Mouse (Mus musculus) left cerebral cortex, postnatal 4 days (tissue): Measurements from ENCODE around the gene Tshz2. TPM values are rescaled to one million over a fixed set of nuclear protein-coding genes. Genes with fewer than 3 reads are reported as not detected.

ENCODE experiments used
- DNase-seq: peaks from one replicate; pipeline ENCODE4 v3.0.0-alpha.2; 2022
- intact Hi-C: fragments of 180-260 bp; cut with DNase I; formaldehyde crosslinking; loops from one replicate; pipeline ENCODE4 v1.15.1; 2025
- total RNA-seq, 2 experiments: library from RNA; stranded (reverse); gene quantifications; 2 replicates each; pipeline ENCODE4 v1.2.3; 2021

Gene Tshz2
- total RNA-seq, 2 experiments from 2014 or later: 29.9 to 52.3 TPM

- no peak for DNase-seq
- intact Hi-C loops: no loop called here
Observed at GRCm38 (mm10) chr2:169995987-169996386, 363.2 kb downstream of the Tshz2 start.

DNA sequence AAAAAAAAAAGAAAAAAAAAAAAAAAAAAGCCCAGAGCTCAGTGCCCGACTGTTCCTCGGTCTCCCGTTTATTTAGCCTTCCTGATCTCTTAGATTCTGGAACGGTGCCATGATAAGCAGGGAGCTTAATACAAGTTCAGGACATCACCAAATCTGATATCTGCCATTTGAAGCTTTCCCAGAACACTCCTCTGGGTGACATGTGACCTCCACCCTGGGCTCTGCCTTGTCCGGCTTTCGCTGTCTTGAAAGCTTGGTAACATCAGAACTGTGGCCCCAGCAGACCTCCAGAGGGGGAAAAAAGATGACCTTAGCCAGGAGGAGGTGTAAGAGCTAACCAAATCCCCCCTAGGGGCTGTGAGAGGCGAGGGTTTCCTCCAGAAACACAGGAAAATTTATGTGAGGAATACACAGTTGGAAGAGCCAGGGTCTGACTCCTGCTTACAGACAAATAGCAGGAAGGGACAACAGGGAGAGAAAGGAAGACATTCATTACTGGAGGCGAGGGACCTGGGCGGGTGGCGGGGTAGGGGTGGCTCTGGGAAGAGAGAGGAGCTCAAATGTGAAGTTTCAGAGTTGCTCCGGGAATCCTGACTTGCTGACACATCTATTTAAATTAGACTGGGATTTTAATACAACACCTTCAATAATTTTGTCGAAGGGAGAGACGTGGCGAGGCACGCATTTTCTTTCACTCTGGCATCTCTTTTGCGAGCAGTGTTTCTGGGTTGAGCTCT is 363.9 kb downstream of the Tshz2 start:
- DNase-seq: no peak
- intact Hi-C loops: no loop called here

GRCm38 (mm10) chr2:169997276-169998049 is 364.6 kb downstream of the Tshz2 start:
- intact Hi-C loops: no loop called here
- DNase-seq: no peak

DNA sequence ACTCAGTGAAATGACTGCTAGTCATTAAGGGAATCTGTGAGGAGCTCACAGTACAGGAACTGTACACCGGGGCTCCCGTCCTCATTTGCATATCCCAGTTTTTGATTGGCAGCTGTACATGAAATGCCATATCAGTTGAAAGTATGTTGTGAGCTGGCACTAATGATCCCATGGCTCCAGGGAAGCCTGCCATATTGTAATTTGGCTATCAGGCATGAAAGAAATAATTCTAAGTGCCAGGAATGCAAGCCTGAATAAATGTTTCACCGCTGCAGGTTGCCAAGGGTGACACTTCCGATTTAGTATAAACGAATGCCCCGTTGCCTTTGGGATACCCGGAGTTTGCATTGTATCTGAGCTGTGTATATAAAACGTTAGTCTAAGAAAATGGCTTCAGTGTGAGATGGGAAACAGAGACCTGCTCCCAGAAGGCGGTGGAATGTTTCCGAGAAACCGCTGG is 366.1 kb downstream of the Tshz2 start:
- intact Hi-C loops: no loop called here
- DNase-seq: peak; percentile 41

DNA sequence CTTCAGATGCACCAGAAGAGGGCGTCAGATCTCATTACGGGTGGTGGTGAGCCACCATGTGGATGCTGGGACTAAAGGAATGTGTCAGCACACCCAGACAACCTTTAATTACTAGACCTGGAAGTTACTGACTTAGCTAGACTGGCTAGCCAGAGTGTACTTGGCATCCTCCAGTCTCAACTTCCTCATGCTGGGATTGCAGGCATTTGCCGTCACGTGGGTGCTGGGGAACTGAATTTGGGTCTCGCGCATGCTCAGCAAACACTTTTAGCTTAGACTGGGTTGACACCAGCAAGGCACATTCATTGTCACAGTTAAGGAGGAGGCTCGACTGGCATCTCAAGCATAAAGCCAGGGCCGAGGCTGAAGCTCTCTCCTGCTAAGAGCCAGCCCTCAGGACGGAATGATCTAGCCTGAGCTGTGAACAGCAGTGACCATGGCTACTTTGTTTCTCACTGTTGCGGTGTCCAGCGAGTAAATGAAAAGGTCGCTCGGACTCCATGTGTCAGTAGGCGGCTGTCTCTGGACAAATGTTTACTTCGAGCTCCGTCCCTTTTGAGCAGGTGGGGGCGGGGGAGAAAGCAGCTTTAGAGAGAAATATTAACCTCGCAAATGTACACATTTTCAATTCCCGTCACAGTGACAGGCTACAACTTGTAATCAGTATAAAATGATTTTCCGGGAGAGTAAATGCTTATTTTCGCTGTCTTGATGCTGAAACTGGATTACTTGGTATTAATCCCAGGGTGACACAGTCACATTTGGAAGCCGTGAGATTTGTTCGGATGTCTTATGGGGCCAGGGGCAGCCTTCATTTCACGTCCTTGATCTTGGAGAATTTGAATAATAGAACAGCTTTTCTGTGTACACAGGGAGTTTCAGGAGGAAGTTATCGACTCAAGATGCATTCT is 370.0 kb downstream of the Tshz2 start:
- peak; percentile 57 for DNase-seq
- intact Hi-C loops: no loop called here

DNA sequence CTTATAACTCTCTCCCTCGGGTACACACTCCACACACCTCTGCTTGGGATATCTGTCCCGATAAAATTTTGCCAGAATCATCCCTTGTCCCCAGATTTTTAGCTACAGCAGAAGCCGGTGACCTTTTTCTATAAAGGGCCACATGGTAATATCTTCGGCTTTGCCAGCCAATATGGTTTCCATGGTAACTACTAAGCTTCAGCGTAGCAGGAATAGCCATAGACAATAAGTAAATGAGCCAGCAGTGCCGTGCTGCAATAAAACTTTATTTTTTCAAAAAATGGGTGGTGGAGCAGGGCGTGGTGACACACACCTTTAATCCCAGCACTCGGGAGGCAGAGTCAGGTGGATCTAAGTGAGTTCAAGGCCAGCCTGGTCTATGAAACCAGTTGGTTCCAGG is 370.9 kb downstream of the Tshz2 start:
- no peak for DNase-seq
- intact Hi-C loops: no loop called here

DNA sequence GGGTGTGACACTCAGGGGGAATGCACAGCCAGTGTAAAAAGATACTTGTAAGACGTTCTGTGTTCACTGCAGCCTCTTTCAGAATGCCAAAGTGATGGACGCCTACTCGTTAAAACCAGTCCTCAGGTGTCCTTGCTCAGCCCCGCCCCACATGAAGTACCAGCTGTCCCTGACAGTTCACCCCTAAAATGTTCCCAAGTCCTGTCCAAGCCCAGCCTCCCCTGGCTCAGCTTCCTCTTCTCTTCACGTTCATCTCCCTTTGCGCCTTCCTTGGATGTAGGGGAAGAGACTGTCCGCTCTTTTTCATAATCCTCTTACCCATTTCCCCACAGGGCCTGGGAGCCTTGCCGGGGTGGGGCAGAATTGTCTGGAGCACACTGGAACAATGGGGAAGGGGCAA is 374.0 kb downstream of the Tshz2 start:
- intact Hi-C loops: no loop called here
- peak; percentile 43 for DNase-seq

DNA sequence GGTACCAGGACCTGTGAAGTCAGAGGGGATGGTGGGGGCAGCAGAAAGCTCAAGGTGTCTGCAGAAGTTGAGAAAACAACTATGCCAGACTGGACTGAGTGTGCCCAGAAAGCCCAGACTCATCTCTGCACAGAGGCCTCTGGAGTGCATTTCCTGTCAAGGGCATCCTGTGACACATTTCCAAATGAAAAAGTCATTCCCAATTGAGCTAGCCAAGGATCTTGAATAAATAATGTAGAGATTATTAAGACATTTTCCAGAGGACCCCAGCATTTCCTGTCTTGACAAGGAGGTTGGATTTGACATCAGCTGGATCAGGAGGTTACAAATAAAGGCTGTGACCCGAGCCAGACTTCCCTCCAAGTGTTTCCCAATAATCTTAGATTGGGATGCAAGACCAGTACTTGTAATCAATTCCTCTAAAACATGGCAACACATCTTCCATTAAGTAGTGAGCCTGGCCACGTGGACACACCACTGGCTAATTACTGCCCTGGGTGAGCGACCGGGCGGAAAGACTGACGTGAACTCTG is 374.7 kb downstream of the Tshz2 start:
- intact Hi-C loops: no loop called here
- no peak for DNase-seq

DNA sequence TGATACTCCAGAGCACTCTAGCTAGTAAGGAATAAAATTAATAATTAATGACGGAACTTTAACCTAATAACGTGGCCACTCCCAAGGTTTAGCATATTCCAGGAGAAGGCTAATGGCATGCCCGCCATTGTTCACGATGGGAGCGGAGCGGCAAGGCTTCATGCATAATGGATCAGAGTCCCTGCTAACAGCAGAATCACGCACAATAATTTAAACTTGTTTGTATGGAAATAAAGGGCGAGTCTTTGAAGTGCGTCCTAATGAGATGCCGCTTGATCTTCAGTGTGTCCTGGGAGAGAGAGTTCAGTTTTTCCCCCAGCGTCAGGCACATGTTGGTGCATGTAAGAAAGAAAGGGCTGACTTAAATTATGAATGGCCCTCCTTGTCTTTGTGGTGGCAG is 376.9 kb downstream of the Tshz2 start:
- intact Hi-C loops: no loop called here

DNA sequence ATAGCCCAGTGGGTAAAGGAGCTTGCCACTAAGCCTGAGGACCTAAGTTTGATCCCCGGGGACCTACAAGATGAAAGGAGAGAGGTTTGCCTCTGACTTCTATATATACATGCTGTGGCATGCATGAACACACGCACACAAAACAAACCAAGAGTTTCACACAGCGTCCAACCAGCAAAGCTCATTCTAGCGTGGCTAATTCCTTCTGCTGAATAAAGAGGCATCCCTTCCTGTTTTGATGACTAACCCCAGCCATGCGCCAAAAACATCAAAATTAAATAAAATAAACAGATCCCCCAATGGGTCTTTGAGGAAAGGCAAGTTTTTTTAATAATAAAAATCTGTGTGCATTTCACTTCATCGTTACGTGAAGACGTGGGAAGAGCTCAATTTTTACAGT is 379.0 kb downstream of the Tshz2 start:
- intact Hi-C loops: no loop called here
- no peak for DNase-seq

More for the DNA sequence above, 376.9 kb downstream of the Tshz2 start:
- no peak for DNase-seq

DNA sequence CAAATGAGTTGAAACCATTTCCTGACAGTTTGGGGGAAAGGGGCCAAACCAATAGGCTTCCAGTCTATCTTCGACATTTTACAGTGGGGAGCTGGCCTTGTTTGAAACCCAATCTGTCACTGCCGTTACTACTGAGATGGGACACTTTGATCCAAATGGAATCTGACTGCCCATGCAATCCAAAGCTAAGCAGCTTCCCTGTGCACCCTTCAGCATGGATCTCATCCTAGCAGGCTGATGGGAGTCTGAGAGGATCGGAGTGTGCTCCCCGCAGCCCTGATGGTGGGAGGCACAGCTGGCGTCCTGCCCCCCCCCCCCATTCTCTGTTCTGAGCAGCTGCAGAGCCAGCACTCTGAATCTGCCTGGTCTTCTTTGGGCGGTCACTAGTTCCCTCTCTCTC is 384.5 kb downstream of the Tshz2 start:
- intact Hi-C loops: no loop called here
- peak; percentile 67 for DNase-seq

DNA sequence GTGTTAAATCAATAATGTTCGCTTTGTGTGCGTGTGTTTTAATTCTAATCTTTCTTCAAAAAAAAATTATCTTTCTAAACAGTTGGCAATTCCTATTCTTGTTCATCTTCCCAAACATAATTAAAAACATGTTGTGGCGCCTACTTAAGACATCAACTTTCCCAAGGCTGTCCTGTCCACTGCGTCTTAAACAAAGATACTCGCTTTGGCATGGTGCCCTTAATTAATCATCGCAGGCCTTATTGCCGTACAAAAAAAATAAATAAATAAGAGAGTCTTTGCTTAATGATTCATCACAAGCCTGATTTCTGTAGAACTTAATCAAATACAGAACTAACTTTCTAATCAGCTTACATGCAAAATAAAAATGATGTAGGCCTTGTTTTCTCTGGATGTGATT is 385.1 kb downstream of the Tshz2 start:
- intact Hi-C loops: no loop called here
- DNase-seq: no peak

GRCm38 (mm10) chr2:170022953-170023352 is 390.1 kb downstream of the Tshz2 start:
- intact Hi-C loops: no loop called here

DNA sequence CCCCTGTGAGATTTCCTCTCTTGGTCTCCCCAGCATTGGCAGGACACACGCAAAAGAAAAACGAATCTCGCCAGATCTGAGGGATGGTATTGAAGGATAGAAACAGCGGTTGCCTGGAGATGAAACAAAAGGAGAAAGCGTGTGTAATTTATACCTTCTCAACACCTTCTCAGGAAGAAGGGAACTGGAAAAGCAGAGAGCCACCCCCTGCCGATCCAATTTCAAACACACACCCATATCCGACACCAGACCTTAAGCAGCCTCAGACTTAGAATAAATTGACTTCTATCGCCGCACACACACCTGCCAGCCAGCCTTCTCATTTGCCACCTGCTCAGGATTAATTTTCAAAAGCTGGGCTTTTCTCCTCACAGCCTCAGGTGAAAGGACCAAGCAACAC is 390.9 kb downstream of the Tshz2 start:
- intact Hi-C loops: no loop called here
- no peak for DNase-seq

More at GRCm38 (mm10) chr2:170022953-170023352, 390.1 kb downstream of the Tshz2 start:
- DNase-seq: no peak

GRCm38 (mm10) chr2:170024939-170025338 is 392.1 kb downstream of the Tshz2 start:
- intact Hi-C loops: no loop called here
- no peak for DNase-seq

DNA sequence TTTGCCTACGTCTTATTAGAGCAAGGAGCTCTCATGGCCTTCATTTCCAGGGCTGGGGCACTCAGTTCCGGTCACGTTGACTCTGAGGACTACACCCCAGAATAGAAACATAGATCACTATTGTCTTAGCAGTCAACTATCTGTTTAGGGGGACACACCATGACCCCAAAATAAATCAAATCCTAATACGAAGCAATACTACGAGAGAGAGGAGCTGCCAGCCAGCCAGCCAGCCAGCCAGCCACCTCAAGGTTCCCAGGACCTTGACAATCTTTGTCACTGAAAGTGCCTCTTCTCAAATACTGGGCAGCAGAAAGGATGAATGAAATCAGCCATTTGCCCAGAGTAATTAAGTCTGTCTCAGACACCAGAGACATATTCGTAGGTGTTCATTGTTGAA is 393.1 kb downstream of the Tshz2 start:
- DNase-seq: no peak
- intact Hi-C loops: no loop called here

DNA sequence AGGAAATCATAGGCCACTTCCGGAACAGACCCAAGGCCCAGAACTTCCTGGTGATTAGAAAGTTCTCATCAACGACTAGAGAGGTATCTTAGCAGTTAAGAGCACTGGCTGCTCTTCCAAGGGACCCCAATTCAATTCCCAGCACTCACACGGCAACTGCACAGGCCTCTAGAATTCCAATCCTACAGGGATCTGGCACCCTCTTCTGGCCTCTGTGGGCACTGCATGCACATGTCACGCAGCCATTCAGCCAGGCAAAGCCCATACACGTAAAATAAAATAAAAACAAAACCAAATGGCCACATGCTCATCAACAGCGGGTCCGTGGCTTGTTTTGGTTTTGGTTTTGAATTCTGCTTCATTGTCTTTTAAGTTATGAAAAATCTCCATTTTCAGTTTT is 395.0 kb downstream of the Tshz2 start:
- no peak for DNase-seq
- intact Hi-C loops: no loop called here

DNA sequence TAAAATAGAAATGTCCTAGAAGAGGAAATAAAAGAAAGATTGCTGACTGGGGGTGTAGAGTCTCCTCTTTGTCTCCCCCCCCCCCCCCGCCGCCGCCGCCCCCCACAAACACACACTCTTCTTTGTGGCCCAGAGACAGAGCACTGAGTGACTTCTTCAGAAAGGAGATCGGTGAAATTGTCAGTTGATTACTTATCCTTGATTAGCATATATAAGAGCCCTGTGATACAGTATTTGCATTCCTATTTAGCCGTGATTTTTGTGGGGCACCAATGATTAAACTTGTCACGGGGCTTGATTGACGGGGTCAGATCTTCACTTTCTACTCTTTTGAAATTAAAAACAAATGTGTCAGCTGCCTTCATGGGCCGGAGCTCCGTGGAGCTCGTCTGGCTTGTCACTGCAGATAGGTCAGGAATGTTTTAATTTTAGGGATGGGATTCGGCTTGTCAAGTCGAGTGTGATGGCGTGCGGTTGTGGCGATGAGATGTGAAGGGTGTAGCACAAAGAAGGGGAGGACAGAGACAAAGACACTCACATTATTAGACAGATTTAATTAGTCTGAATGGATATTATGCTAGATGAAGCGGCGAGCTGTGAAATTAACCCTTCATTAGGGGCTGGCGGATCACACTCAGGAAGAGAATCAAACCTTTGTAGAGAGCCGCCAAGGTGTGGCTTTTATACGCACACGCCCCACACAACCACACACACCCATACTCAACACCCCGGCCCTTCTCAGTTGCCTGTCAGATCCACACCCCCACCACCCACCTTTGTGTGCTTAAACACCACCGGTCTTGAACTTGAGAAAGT is 395.9 kb downstream of the Tshz2 start:
- DNase-seq: no peak
- intact Hi-C loops: no loop called here

- intact Hi-C loops: no loop called here
- DNase-seq: no peak
Observed at GRCm38 (mm10) chr2:170029304-170029856, 396.6 kb downstream of the Tshz2 start.

DNA sequence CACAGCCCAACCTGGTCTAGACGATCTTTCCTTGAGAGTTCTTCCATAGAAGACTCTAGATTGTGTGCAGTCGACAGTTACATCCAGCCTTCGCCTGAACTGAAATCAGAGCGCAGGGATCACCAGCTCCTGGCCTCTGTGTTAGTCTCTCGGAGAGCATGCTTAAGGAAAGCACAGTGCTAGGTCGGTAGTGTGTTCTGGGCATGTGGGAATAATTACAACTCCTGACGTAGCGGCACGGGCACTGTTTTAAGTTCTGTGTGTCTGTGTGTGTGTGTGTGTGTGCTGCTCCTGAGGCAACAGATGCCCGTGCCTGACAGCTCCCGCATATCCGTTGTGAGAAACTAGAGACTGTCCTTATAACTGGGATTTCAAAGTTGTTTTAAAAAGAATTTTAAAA is 398.4 kb downstream of the Tshz2 start:
- intact Hi-C loops: no loop called here
- no peak for DNase-seq
